Mouse (Mus musculus): ENCODE data around the gene Sox5.

DNA sequence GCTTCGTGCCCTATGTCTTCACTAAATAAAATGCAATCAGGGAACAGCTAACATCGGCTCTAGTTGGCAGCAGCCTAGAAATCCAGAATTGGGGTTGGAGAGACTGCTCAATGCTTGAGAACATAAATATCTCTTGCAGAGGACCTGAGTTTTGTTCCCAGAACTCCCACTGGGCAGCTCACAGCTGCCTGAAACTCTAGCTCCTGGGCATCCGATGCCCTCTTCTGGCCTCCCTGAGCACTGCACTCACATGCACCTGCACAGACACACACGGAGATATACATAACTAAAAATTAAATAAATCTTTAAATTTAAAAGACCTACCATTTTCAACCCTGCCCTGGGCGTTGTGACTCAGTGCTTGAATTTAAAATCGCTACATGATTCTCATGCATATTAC, 115.2 kb downstream of the Sox5 start:
- TF ChIP-seq CTCF (IDR thresholded peaks at IDR 0.05; ENCODE audit: borderline replicate concordance, insufficient read depth, low read length) (no peak), POLR2A (IDR thresholded peaks at IDR 0.05; ENCODE audit: low read depth, low read length) (no peak)

Measured in embryonic fibroblast, embryonic 13.5 days (primary cell).